Mouse (Mus musculus): ENCODE measurements around the gene Mapkapk5. TPM values are rescaled to one million over a fixed set of nuclear protein-coding genes. Genes with fewer than 3 reads are reported as not detected.

The Mapkapk5 gene
- total and polyA plus RNA-seq, 3 experiments, result 66.3 to 74.8 TPM; not detected in 1

DNA sequence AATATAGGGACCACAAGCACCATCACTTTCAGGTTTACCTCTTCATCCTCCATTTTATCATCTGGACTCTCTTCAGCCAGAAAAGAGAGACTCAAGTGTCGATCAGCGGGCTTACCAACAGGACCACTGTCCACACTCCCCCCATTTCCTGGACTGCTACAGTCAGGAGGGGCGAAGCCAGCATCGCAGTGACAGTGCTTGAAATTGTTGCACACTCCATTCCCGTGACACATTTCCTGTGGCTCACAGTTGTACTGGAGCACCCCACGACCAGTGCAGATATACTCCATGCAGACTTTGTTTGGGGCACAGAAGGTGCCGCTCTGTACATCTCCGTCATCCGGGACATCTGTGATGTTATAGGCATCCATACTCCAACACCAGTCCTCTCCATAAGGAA lies 26.7 kb downstream of the Mapkapk5 start:
- Histone ChIP-seq H3K4me3 (ENCODE audit: control insufficient read depth in 1 of 2, insufficient read depth in 1 of 2, low read depth in 2 of 2, low read length in 2 of 2) (no peak overlapping the region), H3K79me2 (ENCODE audit: control insufficient read depth, insufficient read depth, low read length, poor library complexity) (no peaks in the 10 kb centered on the region), H3K36me3 (ENCODE audit: control insufficient read depth in 1 of 2, insufficient read depth in 2 of 2, low read length in 2 of 2) (peaks cover 0 to 4% of the 10 kb centered on the region in 2 experiments; a peak in 1 of 4 replicates), H3K27ac (ENCODE audit: control insufficient read depth, low read depth, low read length) (no peak overlapping the region), H3K9ac (ENCODE audit: control insufficient read depth, low read depth, low read length, poor library complexity, severe bottlenecking) (no peak overlapping the region), H3K4me1 (ENCODE audit: control insufficient read depth in 1 of 2, insufficient read depth in 2 of 2, low read length in 2 of 2) (no peaks in the 10 kb centered on the region), H3K27me3 (ENCODE audit: control insufficient read depth in 1 of 2, insufficient read depth in 2 of 2, low read length in 2 of 2) (no peaks in the 10 kb centered on the region), H3K9me3 (replicated peaks; ENCODE audit: insufficient read depth, low read length) (no peaks in the 10 kb centered on the region)
- no peak for DNase-seq (ENCODE audit: low read depth, low spot score)
- TF ChIP-seq GABPA (IDR thresholded peaks at IDR 0.05; ENCODE audit: low read depth, low read length) (no peak), CTCF (IDR thresholded peaks at IDR 0.05 in 2 of 3, conservative IDR thresholded peaks at IDR 0.05 in 1 of 3; ENCODE audit: control insufficient read depth in 1 of 3, insufficient read depth in 1 of 3, low read depth in 2 of 3, low read length in 3 of 3, poor library complexity in 1 of 3, severe bottlenecking in 1 of 3) (no peak), RAD21 (IDR thresholded peaks at IDR 0.05; ENCODE audit: low read depth, low read length) (no peak), JUND (IDR thresholded peaks at IDR 0.05; ENCODE audit: low read depth, low read length) (no peak), UBTF (IDR thresholded peaks at IDR 0.05; ENCODE audit: borderline replicate concordance, insufficient read depth, low read depth, low read length) (no peak), ZC3H11A (IDR thresholded peaks at IDR 0.05; ENCODE audit: low read depth, low read length) (no peak), MAZ (IDR thresholded peaks at IDR 0.05; ENCODE audit: low read depth, low read length) (no peak), NRF1 (IDR thresholded peaks at IDR 0.05; ENCODE audit: insufficient read depth, low read depth, low read length, poor library complexity, severe bottlenecking) (no peak), NELFE (IDR thresholded peaks at IDR 0.05; ENCODE audit: low read depth, low read length) (no peak), TCF12 (IDR thresholded peaks at IDR 0.05; ENCODE audit: low read depth, low read length) (no peak), MEF2A (IDR thresholded peaks at IDR 0.05; ENCODE audit: extremely low read depth, insufficient replicate concordance, low read depth, low read length, poor library complexity, severe bottlenecking) (no peak), ZKSCAN1 (IDR thresholded peaks at IDR 0.05; ENCODE audit: low read depth, low read length) (no peak), HCFC1 (IDR thresholded peaks at IDR 0.05; ENCODE audit: low read depth, low read length) (no peak), E2F4 (IDR thresholded peaks at IDR 0.05; ENCODE audit: borderline replicate concordance, low read depth, low read length) (no peak), GATA1 (IDR thresholded peaks at IDR 0.05; ENCODE audit: low read depth, low read length) (no peak), BHLHE40 (IDR thresholded peaks at IDR 0.05; ENCODE audit: borderline replicate concordance, low read depth, low read length) (no peak), MYB (IDR thresholded peaks at IDR 0.05; ENCODE audit: low read depth, low read length) (no peak), MAX (IDR thresholded peaks at IDR 0.05; ENCODE audit: low read length) (no peak)

DNA sequence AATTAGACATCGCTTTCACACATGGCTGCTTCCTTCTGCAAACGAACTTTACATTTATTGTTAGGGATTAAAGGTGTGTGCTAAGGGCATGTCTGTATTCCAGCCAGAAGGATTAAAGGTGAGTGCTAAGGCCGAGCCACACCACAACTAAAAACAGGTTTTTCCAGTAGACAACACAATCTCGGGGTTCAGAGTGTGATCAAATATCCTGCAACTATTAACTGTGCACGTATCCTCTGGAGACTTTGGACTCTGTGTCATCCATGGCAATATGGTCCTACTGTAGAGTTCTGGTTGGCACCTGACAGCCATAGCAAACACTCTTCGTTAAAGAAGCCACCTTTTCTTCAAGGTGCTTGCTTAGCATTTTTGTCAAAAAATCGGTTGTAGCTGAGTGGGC lies 35.7 kb downstream of the Mapkapk5 start:
- Histone ChIP-seq H3K4me1 (ENCODE audit: control insufficient read depth in 1 of 2, insufficient read depth in 2 of 2, low read length in 2 of 2) (no peaks in the 10 kb centered on the region; a peak in 1 of 4 replicates), H3K9me3 (replicated peaks; ENCODE audit: insufficient read depth, low read length) (no peaks in the 10 kb centered on the region), H3K36me3 (ENCODE audit: control insufficient read depth in 1 of 2, insufficient read depth in 2 of 2, low read length in 2 of 2) (no peaks in the 10 kb centered on the region), H3K27ac (ENCODE audit: control insufficient read depth, low read depth, low read length) (no peak overlapping the region), H3K4me3 (ENCODE audit: control insufficient read depth in 1 of 2, insufficient read depth in 1 of 2, low read depth in 2 of 2, low read length in 2 of 2) (no peak overlapping the region), H3K27me3 (ENCODE audit: control insufficient read depth in 1 of 2, insufficient read depth in 2 of 2, low read length in 2 of 2) (no peaks in the 10 kb centered on the region), H3K79me2 (ENCODE audit: control insufficient read depth, insufficient read depth, low read length, poor library complexity) (no peaks in the 10 kb centered on the region), H3K9ac (ENCODE audit: control insufficient read depth, low read depth, low read length, poor library complexity, severe bottlenecking) (no peak overlapping the region)
- DNase-seq (ENCODE audit: low read depth, low spot score), result no peak
- TF ChIP-seq EP300 (IDR thresholded peaks at IDR 0.05; ENCODE audit: low read depth in 1 of 2, low read length in 2 of 2) (no peak), POLR2AphosphoS2 (IDR thresholded peaks at IDR 0.05; ENCODE audit: low read length) (no peak)
